Mouse (Mus musculus): ENCODE data around the gene Slc2a10. TPM values are rescaled to one million over a fixed set of nuclear protein-coding genes. Genes with fewer than 3 reads are reported as not detected.

The Slc2a10 gene
- polyA plus RNA-seq, 1 experiment from 2014 or later, result 0.46 TPM

GRCm38 (mm10) chr2:165563298-165564058 is 59.9 kb downstream of the Slc2a10 start:
- no peak for ATAC-seq (ENCODE audit: low read depth)
- DNase-seq, result no peak
- H3K9me3 ChIP-seq (replicated peaks), result no peaks in the 10 kb centered on the region
- H3K27me3 ChIP-seq, result peaks cover 42% of the 10 kb centered on the region
- peak overlapping the region; percentile 57 for H3K4me2 ChIP-seq
- no peak overlapping the region for H3K27ac ChIP-seq
- H3K4me3 ChIP-seq (replicated peaks), result peak overlapping the region; percentile 39
- peaks cover 5% of the 10 kb centered on the region; the same call in 1 of the 2 replicates for H3K4me1 ChIP-seq (replicated peaks)
- no peak overlapping the region for H3K9ac ChIP-seq
- H3K36me3 ChIP-seq, result no peaks in the 10 kb centered on the region
- WGBS (ENCODE audit: insufficient replicate concordance), result 3% methylated on average over 52 of the region's 52 CpGs

- peaks cover 5% of the 10 kb centered on the region; the same call in 1 of the 2 replicates for H3K4me1 ChIP-seq (replicated peaks)
- WGBS (ENCODE audit: insufficient replicate concordance), result 49% methylated on average over 8 of the region's 8 CpGs
- H3K4me2 ChIP-seq, result no peak overlapping the region
- no peak for ATAC-seq (ENCODE audit: low read depth)
- peaks cover 42% of the 10 kb centered on the region for H3K27me3 ChIP-seq
- no peaks in the 10 kb centered on the region for H3K36me3 ChIP-seq
- DNase-seq, result no peak
- no peak overlapping the region for H3K9ac ChIP-seq
- no peak overlapping the region for H3K4me3 ChIP-seq (replicated peaks)
- H3K27ac ChIP-seq, result no peak overlapping the region
- H3K9me3 ChIP-seq (replicated peaks), result no peaks in the 10 kb centered on the region
Observed at GRCm38 (mm10) chr2:165564101-165564500, 60.5 kb downstream of the Slc2a10 start.

- no peak overlapping the region for H3K4me2 ChIP-seq
- no peaks in the 10 kb centered on the region for H3K9me3 ChIP-seq (replicated peaks)
- DNase-seq, result no peak
- peaks cover 42% of the 10 kb centered on the region for H3K27me3 ChIP-seq
- peaks cover 5% of the 10 kb centered on the region; the same call in 1 of the 2 replicates for H3K4me1 ChIP-seq (replicated peaks)
- no peak overlapping the region for H3K27ac ChIP-seq
- no peak overlapping the region for H3K4me3 ChIP-seq (replicated peaks)
- ATAC-seq (ENCODE audit: low read depth), result no peak
- H3K36me3 ChIP-seq, result no peaks in the 10 kb centered on the region
- whole genome bisulfite sequencing (ENCODE audit: insufficient replicate concordance), result 52% methylated on average over 6 of the region's 6 CpGs
- no peak overlapping the region for H3K9ac ChIP-seq
Observed at GRCm38 (mm10) chr2:165564620-165565019, 61.0 kb downstream of the Slc2a10 start.

GRCm38 (mm10) chr2:165566898-165567297 is 63.3 kb downstream of the Slc2a10 start:
- no peak overlapping the region for H3K9ac ChIP-seq
- H3K4me3 ChIP-seq (replicated peaks), result no peak overlapping the region
- no peak overlapping the region for H3K4me2 ChIP-seq
- ATAC-seq (ENCODE audit: low read depth), result no peak
- no peaks in the 10 kb centered on the region for H3K36me3 ChIP-seq
- H3K27me3 ChIP-seq, result peaks cover 36% of the 10 kb centered on the region
- H3K9me3 ChIP-seq (replicated peaks), result no peaks in the 10 kb centered on the region
- peaks cover 5% of the 10 kb centered on the region; the same call in 1 of the 2 replicates for H3K4me1 ChIP-seq (replicated peaks)
- no peak for DNase-seq
- WGBS (ENCODE audit: insufficient replicate concordance), result 60% methylated on average over 6 of the region's 6 CpGs
- H3K27ac ChIP-seq, result no peak overlapping the region

- H3K36me3 ChIP-seq, result no peaks in the 10 kb centered on the region
- no peaks in the 10 kb centered on the region for H3K9me3 ChIP-seq (replicated peaks)
- WGBS (ENCODE audit: insufficient replicate concordance), result 53% methylated on average over 9 of the region's 9 CpGs
- H3K4me1 ChIP-seq (replicated peaks), result peaks cover 5% of the 10 kb centered on the region; the same call in 1 of the 2 replicates
- no peak overlapping the region for H3K4me3 ChIP-seq (replicated peaks)
- ATAC-seq (ENCODE audit: low read depth), result no peak
- H3K9ac ChIP-seq, result no peak overlapping the region
- no peak overlapping the region for H3K27ac ChIP-seq
- DNase-seq, result no peak
- H3K27me3 ChIP-seq, result peaks cover 29% of the 10 kb centered on the region
- H3K4me2 ChIP-seq, result no peak overlapping the region
Observed at GRCm38 (mm10) chr2:165567820-165568219, 64.2 kb downstream of the Slc2a10 start.

GRCm38 (mm10) chr2:165568911-165569310 is 65.3 kb downstream of the Slc2a10 start:
- Histone ChIP-seq H3K4me1 (replicated peaks) (no peaks in the 10 kb centered on the region), H3K9me3 (replicated peaks) (no peaks in the 10 kb centered on the region), H3K36me3 (no peaks in the 10 kb centered on the region), H3K27ac (no peak overlapping the region), H3K27me3 (peaks cover 18% of the 10 kb centered on the region), H3K9ac (no peak overlapping the region), H3K4me2 (no peak overlapping the region), H3K4me3 (replicated peaks) (no peak overlapping the region)
- no peak for ATAC-seq (ENCODE audit: low read depth)
- WGBS (ENCODE audit: insufficient replicate concordance), result 56% methylated on average over 6 of the region's 6 CpGs
- DNase-seq, result no peak

Other genes with a start within 250 kb of the Slc2a10 start
- 40.2 and 40.3 TPM in 2 replicates for gene Slc35c2, start 215.9 kb upstream of the Slc2a10 start, polyA plus RNA-seq (2015; fragmentation: Nextera tagmentation; extraction: Ambion mirVana)
- 14.2 and 16.7 TPM in 2 replicates for gene Elmo2, start 177.3 kb upstream of the Slc2a10 start, polyA plus RNA-seq (2015; fragmentation: Nextera tagmentation; extraction: Ambion mirVana)
- gene Zfp663, start 135.1 kb upstream of the Slc2a10 start, polyA plus RNA-seq (2015; fragmentation: Nextera tagmentation; extraction: Ambion mirVana), result 0.05 and 0.07 TPM in 2 replicates
- gene Zfp334, start 115.5 kb upstream of the Slc2a10 start, polyA plus RNA-seq (2015; fragmentation: Nextera tagmentation; extraction: Ambion mirVana), result 0.97 and 1.0 TPM in 2 replicates
- 2.0 and 2.2 TPM in 2 replicates for gene Ocstamp, start 103.4 kb upstream of the Slc2a10 start, polyA plus RNA-seq (2015; fragmentation: Nextera tagmentation; extraction: Ambion mirVana)
- gene Slc13a3, start 30.6 kb upstream of the Slc2a10 start, polyA plus RNA-seq (2015; fragmentation: Nextera tagmentation; extraction: Ambion mirVana), result 4.4 and 4.9 TPM in 2 replicates
- gene Trp53rka, start 10.5 kb upstream of the Slc2a10 start, polyA plus RNA-seq (2015; fragmentation: Nextera tagmentation; extraction: Ambion mirVana), result 12.1 and 12.9 TPM in 2 replicates
- 0.13 and 0.23 TPM in 2 replicates for gene Eya2, start 91.2 kb downstream of the Slc2a10 start, polyA plus RNA-seq (2015; fragmentation: Nextera tagmentation; extraction: Ambion mirVana)